Mouse (Mus musculus): ENCODE data around the gene Acat3. TPM values are rescaled to one million over a fixed set of nuclear protein-coding genes. Genes with fewer than 3 reads are reported as not detected.

Gene Acat3
- polyA plus RNA-seq (2015; fragmentation: Illumina TruSeq; extraction: RNeasy Lipid Tissue Mini Kit (QIAGEN cat#74804); ENCODE audit: insufficient read depth, low replicate concordance), result not detected

DNA sequence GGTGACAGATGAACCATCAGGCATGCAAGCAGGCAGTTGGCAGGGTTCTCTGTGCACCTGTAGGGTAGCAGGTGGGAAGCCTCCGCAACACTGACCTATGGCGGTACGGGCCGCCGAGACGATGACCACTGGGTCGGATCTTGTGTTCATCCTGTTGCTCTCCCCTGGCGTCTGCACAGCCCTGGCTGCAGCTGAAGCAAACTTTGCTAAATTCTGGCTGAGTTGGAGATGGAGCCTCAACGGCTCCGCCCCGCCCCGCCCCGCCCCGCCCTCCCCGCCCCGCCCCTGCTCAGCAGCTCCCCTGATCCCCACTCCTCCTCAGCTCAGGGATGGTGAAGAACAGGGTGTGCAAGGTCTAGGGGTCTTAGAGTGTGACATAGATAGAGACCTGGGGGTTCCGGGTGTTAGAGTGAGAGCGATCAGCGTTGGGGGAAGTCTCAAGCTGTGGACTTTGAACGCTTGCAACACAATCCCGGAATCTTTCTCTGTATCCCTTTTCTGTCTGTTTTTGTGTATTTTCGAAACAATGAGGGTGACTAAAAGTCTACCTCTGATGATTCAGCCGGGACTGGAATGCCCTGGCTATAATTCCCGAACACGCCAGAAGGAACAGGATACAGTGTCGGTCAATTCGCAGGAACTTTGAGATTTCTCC lies at the start of gene Acat3:
Acat3 (minus strand) TSS at position 450 of the 655 bp plus-strand sequence.

DNA sequence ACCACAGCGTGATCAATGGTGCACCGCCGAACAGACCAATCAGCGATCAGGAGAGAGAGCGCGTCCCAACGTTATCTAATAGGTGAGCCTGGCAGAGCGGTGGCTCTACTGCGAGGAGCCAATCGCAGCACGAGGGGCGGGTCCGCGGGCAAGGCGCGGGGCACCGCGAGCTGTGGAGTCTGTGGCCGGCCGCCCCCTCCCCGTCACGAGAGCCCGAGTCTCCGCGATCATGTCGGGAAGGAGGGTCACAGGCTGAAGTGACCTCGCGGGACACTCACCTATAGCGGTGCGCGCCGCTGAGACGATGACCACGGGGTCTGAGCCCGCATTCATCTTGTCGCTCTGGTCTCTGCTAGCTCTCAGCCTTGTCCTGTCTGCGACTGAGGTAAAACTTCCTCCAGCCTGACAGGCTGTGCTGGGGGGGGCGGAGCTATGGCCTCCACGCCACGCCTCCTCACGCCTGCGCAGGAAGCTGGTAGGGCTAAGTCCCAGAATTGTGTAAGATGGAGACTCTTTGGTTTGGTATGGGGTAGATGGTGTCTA lies 20.0 kb upstream of the Acat3 start, which contains the start of gene Acat2:
Acat2 (minus strand) TSS at position 417 of the 543 bp plus-strand sequence.

DNA sequence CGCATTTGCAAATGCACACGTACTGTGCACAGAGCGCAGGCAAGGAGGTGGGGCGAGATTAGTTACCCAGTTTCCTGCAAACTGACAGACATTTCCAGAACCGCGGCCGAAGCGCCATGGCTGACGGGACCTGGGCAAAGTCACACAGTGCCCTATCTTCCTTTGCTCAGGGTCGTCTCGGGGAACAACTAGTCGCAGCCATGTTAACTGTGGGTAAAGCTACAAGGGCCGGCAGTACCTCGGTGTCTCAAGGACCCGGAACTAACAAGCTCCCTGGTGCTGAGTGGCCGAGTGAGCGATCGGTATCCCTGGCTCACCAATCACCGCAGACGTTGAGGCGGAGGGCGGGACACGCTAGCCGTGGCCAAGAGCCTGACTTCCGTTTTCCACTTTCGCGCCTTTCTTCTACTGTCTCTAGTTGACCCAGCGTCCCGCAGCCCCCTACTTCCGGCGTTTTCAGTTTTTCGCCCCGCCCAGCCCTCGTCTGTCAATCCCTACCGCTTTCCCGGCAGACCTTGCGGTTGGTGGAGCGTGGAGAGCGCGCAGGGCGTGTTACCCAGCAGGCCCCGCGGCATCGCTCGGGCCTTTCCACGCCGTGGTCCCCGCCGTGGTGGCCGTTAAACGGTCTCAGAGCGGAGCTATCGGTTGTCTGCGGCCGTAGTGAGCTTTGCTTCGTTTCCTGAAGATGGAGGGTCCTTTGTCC lies 24.4 kb downstream of the Acat3 start, which contains the start of gene Mrpl18:
Mrpl18 (minus strand) TSS at position 465 of the 703 bp plus-strand sequence.

DNA sequence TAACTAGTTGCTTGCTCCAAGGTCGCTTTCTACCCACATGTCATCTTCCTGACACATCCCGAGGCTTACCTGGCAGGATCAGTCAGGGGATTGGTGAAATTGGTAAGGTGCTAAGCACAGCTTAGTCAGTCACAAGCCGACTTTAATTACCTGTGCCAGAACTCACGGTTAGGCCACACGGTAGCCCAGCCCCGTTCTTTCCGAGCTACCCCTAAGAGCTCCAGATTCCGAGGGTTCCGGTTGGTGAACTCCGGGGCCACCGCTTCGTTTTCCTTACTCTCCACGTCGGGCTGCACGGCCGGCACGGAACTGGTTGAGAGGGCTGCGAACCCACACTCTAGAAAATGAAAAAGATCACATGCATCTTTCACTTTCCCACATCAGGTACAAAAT lies 24.9 kb downstream of the Acat3 start, which contains the start of gene Tcp1:
Tcp1 (plus strand) TSS at position 214 of the 393 bp plus-strand sequence.

DNA sequence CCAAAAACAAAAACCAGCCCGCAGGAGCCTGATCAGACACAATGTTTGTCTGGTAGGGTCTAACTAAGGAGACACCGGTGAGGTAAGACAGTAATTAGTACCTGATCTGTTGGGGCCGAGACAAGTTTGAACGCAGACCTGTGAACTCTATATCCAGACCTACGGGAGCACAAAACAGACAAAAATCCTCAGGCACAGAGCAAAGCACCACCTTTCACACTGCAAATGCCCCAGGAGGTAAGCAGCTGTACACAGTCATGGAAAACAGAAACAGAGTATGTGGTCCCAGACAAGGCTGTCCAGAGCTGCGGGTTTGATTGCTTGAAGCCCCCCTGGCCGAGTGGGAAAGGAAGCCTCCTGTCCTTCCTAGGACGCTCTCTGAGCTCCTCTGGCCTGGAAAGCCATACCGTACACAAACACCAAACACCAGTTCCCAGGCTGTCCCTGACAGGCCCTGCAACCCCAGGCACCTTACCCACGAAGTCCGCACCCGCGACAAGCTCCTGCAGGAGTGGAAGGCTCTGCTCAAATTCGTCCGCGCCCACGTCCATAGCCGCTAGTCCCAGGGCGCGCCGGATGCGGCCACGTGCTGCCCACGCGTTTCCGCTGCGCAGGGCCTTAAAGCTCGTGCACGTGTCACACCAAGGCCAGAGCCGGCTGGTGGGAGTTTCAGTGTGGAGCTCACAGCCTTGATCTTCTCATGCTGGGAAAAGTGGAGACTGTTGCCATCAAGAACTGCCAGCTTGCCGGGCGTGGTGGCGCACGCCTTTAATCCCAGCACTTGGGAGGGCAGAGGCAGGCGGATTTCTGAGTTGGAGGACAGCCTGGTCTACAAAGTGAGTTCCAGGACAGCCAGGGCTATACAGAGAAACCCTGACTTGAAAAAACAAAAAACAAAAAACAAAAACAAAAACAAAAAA lies 30.8 kb downstream of the Acat3 start, which contains the start of gene Pnldc1:
Pnldc1 (minus strand) TSS at position 870 of the 920 bp plus-strand sequence.

DNA sequence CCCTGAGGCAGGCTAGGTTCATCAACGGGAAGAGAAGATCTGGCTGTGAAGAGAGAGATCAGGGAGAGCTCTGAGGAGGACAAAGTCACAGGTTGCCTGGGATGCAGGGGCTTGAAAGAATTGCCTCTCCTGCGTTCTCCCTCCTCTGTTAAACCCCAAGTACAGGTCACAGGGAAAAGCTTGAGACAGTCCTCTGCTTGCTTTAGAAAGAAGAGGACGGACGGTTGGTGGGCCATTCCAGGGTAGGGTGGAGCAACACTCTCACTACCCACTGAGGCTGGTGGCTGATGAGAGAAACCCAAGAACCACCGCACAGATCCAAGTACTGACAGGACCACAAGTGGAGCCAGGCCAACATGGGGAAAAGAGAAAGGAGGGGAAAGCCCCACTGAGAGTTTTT lies 64.7 kb downstream of the Acat3 start, which contains the start of gene Mrgprh:
Mrgprh (plus strand) TSS at position 301 of the 400 bp plus-strand sequence.

Other genes with a start within 250 kb of the Acat3 start
- gene Igf2r, start 170.9 kb downstream of the Acat3 start, polyA plus RNA-seq (2015; fragmentation: Illumina TruSeq; extraction: RNeasy Lipid Tissue Mini Kit (QIAGEN cat#74804); ENCODE audit: insufficient read depth, low replicate concordance), result 12.9 TPM
- not detected for gene Mas1, start 72.5 kb downstream of the Acat3 start, polyA plus RNA-seq (2015; fragmentation: Illumina TruSeq; extraction: RNeasy Lipid Tissue Mini Kit (QIAGEN cat#74804); ENCODE audit: insufficient read depth, low replicate concordance)
- gene Mrgprh, start 64.6 kb downstream of the Acat3 start, polyA plus RNA-seq (2015; fragmentation: Illumina TruSeq; extraction: RNeasy Lipid Tissue Mini Kit (QIAGEN cat#74804); ENCODE audit: insufficient read depth, low replicate concordance), result not detected
- gene Pnldc1, start 30.4 kb downstream of the Acat3 start, polyA plus RNA-seq (2015; fragmentation: Illumina TruSeq; extraction: RNeasy Lipid Tissue Mini Kit (QIAGEN cat#74804); ENCODE audit: insufficient read depth, low replicate concordance), result 0.44 TPM
- 346 TPM for gene Tcp1, start 24.9 kb downstream of the Acat3 start, polyA plus RNA-seq (2015; fragmentation: Illumina TruSeq; extraction: RNeasy Lipid Tissue Mini Kit (QIAGEN cat#74804); ENCODE audit: insufficient read depth, low replicate concordance)
- gene Mrpl18, start 24.3 kb downstream of the Acat3 start, polyA plus RNA-seq (2015; fragmentation: Illumina TruSeq; extraction: RNeasy Lipid Tissue Mini Kit (QIAGEN cat#74804); ENCODE audit: insufficient read depth, low replicate concordance), result 52.6 TPM
- 20.4 TPM for gene Acat2, start 20.1 kb upstream of the Acat3 start, polyA plus RNA-seq (2015; fragmentation: Illumina TruSeq; extraction: RNeasy Lipid Tissue Mini Kit (QIAGEN cat#74804); ENCODE audit: insufficient read depth, low replicate concordance)
- gene Wtap, start 53.6 kb upstream of the Acat3 start, polyA plus RNA-seq (2015; fragmentation: Illumina TruSeq; extraction: RNeasy Lipid Tissue Mini Kit (QIAGEN cat#74804); ENCODE audit: insufficient read depth, low replicate concordance), result 184 TPM
- gene Sod2, start 66.2 kb upstream of the Acat3 start, polyA plus RNA-seq (2015; fragmentation: Illumina TruSeq; extraction: RNeasy Lipid Tissue Mini Kit (QIAGEN cat#74804); ENCODE audit: insufficient read depth, low replicate concordance), result 43.3 TPM
- gene Gpr31b, start 111.7 kb upstream of the Acat3 start, polyA plus RNA-seq (2015; fragmentation: Illumina TruSeq; extraction: RNeasy Lipid Tissue Mini Kit (QIAGEN cat#74804); ENCODE audit: insufficient read depth, low replicate concordance), result not detected
- gene Tcp10b, start 120.5 kb upstream of the Acat3 start, polyA plus RNA-seq (2015; fragmentation: Illumina TruSeq; extraction: RNeasy Lipid Tissue Mini Kit (QIAGEN cat#74804); ENCODE audit: insufficient read depth, low replicate concordance), result not detected
- not detected for gene Unc93a, start 191.2 kb upstream of the Acat3 start, polyA plus RNA-seq (2015; fragmentation: Illumina TruSeq; extraction: RNeasy Lipid Tissue Mini Kit (QIAGEN cat#74804); ENCODE audit: insufficient read depth, low replicate concordance)

Measured in spleen, adult 10 weeks (tissue).